Mouse (Mus musculus): ENCODE results near the gene Yars.

DNA sequence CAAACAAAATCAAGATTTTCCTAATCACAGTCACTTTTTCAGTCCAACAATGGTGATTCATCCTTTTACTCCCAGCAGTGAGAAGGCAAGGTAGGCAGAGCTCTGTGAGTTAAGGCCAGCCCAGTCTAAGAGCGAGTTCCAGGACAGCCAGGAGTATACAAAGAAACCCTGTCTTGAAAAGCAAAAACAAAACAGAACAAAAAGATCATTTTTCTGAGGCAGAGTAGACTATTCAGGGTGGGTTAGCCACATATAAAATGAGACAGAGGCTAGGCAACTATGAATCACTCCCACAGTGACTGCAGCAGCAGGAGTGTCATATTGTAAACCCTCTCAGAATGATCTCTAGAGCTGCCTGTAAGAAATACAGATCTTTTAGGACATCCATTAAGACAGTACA is 40.2 kb upstream of the Yars start:
- TF ChIP-seq POLR2A (IDR thresholded peaks at IDR 0.05; ENCODE audit: control insufficient read depth in 1 of 2, insufficient read depth in 1 of 2, low read depth in 1 of 2, low read length in 2 of 2, poor library complexity in 1 of 2) (no peak), NRF1 (IDR thresholded peaks at IDR 0.05; ENCODE audit: insufficient read depth, low read depth, low read length, poor library complexity, severe bottlenecking) (no peak), USF1 (IDR thresholded peaks at IDR 0.05; ENCODE audit: low read depth, low read length) (no peak), ETS1 (IDR thresholded peaks at IDR 0.05; ENCODE audit: low read depth, low read length) (no peak), CTCF (IDR thresholded peaks at IDR 0.05 in 2 of 3, conservative IDR thresholded peaks at IDR 0.05 in 1 of 3; ENCODE audit: control insufficient read depth in 1 of 3, insufficient read depth in 1 of 3, low read depth in 2 of 3, low read length in 3 of 3, poor library complexity in 1 of 3, severe bottlenecking in 1 of 3) (no peak), TAL1 (IDR thresholded peaks at IDR 0.05; ENCODE audit: low read length) (no peak), GABPA (IDR thresholded peaks at IDR 0.05; ENCODE audit: low read depth, low read length) (no peak), BHLHE40 (IDR thresholded peaks at IDR 0.05; ENCODE audit: borderline replicate concordance, low read depth, low read length) (no peak), E2F4 (IDR thresholded peaks at IDR 0.05; ENCODE audit: borderline replicate concordance, low read depth, low read length) (no peak)

Data from MEL (cell line).